Mouse (Mus musculus): Measurements from ENCODE around the gene Atp8b3.

Atp8b3 gene

DNA sequence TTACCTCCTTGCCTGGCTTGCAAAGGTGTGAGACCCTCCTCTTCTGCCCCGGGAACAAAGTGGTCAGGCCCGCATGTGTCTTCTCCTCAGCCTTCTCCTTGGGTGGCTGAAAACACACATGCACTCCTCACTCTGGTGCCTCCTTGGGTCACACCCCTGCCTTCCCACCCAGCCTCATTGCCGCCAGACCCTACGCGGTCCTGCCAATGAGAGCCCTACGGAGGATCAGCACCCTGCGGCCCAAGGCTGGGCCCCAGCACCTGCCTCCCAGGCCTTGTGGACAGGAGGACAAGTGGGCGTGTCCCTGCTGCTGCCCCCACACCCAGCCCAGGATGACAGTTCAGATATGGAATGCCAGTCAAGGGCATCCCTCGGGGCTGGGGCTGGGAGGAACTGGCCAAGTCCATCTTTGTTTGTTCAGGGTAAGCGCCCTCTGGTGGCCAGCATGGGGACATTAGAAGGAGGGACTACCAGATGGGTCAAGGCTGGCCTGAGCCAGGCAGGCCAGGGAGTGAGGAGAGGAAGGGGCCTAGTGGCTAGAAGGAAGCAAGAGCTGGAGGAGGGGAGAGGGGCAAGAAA is 9.6 kb upstream of the Atp8b3 start:
- TF ChIP-seq GATA4 (IDR thresholded peaks at IDR 0.05; ENCODE audit: insufficient replicate concordance, low read length), result no peak

GRCm38 (mm10) chr10:80547539-80547938 is 8.6 kb upstream of the Atp8b3 start:
- no peak for TF ChIP-seq GATA4 (IDR thresholded peaks at IDR 0.05; ENCODE audit: insufficient replicate concordance, low read length)

DNA sequence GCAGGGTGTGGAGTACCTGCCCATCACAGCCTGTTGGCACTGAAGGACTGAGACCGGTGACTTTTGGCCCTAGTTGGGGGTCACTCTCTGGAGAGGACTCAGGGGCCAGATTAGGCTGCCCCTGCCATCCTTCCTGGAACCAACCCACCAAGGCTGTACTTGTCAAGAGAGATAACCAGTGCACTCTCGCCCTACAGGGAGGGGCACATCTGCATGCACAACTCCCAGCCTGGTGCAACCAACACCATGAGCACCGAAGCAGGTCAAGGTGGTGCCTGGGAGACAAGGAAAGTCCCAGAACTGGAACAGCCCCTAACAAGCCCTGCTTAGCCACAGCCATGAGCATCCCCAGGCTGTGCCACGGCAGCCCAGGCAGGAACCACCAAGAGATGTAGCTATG is 8.0 kb upstream of the Atp8b3 start:
- no peak for TF ChIP-seq GATA4 (IDR thresholded peaks at IDR 0.05; ENCODE audit: insufficient replicate concordance, low read length)

GRCm38 (mm10) chr10:80545590-80545989 is 6.7 kb upstream of the Atp8b3 start:
- no peak for TF ChIP-seq GATA4 (IDR thresholded peaks at IDR 0.05; ENCODE audit: insufficient replicate concordance, low read length)

- TF ChIP-seq GATA4 (IDR thresholded peaks at IDR 0.05; ENCODE audit: insufficient replicate concordance, low read length), result no peak
These were observed 4.9 kb upstream of the Atp8b3 start for GRCm38 (mm10) chr10:80543873-80544272.

- TF ChIP-seq GATA4 (IDR thresholded peaks at IDR 0.05; ENCODE audit: insufficient replicate concordance, low read length), result peak; percentile 85; the same call in 1 of the 2 replicates
These were observed 569 bp upstream of the Atp8b3 start for GRCm38 (mm10) chr10:80539493-80539892.

- no peak for TF ChIP-seq GATA4 (IDR thresholded peaks at IDR 0.05; ENCODE audit: insufficient replicate concordance, low read length)
These were observed 744 bp downstream of the Atp8b3 start for GRCm38 (mm10) chr10:80538180-80538579.

DNA sequence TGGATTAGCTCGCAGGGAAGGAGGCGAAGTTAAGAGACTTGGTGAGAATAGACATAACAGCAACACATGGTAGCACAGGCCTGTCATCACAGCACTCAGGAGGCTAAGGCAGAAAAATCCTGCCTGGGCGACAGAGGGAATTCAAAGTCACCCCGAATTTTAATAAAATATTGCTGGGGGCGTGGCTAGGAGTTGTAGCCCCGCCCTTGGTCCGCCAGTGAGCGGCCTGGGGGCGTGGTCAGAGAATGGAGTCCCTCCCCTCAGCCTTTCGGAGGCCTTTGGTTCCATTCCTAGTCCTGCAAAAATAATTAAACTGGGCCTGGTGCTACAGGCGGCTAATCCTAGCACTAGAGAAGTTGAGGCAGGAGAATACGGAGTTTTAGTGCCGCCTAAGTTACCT is 3.2 kb downstream of the Atp8b3 start:
- no peak for TF ChIP-seq GATA4 (IDR thresholded peaks at IDR 0.05; ENCODE audit: insufficient replicate concordance, low read length)

GRCm38 (mm10) chr10:80535071-80535470 is 3.9 kb downstream of the Atp8b3 start:
- TF ChIP-seq GATA4 (IDR thresholded peaks at IDR 0.05; ENCODE audit: insufficient replicate concordance, low read length), result no peak

GRCm38 (mm10) chr10:80533704-80534103 is 5.2 kb downstream of the Atp8b3 start:
- no peak for TF ChIP-seq GATA4 (IDR thresholded peaks at IDR 0.05; ENCODE audit: insufficient replicate concordance, low read length)

DNA sequence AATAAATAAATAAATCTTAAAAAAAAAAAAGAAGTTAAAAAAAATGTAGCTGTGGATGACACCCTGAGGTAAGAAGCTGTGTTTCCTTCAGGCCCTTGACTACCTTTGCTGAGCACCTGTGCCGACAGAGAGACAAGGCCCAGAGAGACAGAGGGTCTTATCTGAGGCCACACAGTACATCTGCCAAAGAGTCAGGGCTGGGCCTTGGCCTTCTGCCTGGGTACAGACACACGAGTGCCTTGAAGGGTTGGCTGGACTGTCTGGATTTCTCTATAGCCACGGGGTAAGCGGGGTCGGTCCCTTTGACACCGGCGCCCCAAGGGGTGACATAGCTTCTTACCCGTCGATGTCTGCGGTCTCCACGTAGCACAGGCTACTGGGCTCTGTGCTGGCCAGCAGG is 6.1 kb downstream of the Atp8b3 start:
- TF ChIP-seq GATA4 (IDR thresholded peaks at IDR 0.05; ENCODE audit: insufficient replicate concordance, low read length), result no peak

DNA sequence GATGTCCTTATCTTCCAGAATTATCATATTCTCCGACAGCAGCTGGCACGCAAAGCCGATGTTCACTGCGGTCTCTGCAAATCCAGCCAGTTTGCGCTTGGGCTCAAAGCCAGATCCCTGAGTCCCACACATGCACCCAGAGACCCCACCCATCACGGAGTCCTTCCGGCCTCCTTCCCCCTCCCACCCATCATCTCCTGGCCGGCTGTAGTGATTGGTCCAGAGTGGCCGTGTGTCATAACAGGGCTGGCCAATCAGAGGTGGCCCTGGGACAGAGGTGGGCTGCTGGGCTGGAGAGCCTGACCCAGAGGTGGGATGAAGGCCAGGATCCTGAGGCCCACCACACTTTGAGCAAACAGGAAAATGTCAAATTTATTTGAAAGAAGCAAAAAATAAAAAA is 12.8 kb downstream of the Atp8b3 start:
- TF ChIP-seq GATA4 (IDR thresholded peaks at IDR 0.05; ENCODE audit: insufficient replicate concordance, low read length), result no peak

DNA sequence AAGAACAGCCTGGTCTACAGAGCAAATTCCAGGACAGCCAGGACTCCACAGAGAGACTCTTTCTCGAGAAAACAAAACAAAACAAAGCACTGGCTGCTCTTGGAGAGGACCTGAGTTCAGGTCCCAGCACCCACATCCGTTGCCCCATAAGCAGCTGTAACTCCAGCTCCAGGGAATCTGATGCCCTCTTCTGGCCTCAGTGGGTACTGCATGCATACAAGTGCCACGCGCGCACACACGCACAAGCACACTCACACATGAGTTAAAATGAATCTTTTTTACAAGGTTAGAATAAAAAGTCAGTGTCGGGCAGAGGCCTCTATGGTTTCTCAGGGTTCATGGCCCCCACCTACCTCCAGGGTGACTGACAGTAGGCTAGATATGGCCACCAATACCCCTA is 15.6 kb downstream of the Atp8b3 start:
- TF ChIP-seq GATA4 (IDR thresholded peaks at IDR 0.05; ENCODE audit: insufficient replicate concordance, low read length), result no peak

GRCm38 (mm10) chr10:80519287-80519686 is 19.6 kb downstream of the Atp8b3 start:
- TF ChIP-seq GATA4 (IDR thresholded peaks at IDR 0.05; ENCODE audit: insufficient replicate concordance, low read length), result no peak

- TF ChIP-seq GATA4 (IDR thresholded peaks at IDR 0.05; ENCODE audit: insufficient replicate concordance, low read length), result no peak
These were observed 25.2 kb downstream of the Atp8b3 start for GRCm38 (mm10) chr10:80513739-80514138.

DNA sequence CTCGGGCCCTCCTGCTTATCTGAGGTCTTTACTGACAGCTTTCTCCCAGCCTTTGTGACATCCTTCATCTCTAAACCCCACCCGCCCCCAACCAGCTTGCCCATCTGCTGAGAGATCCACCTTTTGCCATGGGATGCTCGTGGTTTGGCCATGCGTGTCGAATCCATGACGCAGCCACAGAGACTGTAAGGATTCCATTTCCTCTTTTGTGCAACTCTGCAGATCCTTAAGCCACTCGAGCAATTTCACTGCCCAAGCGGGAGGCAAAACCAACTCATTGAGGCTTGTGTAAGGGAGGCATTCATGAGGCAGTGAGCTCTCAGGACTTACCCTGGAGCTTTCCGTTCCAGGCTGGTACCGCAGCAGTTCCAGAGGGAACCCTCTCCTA is 28.7 kb downstream of the Atp8b3 start:
- TF ChIP-seq GATA4 (IDR thresholded peaks at IDR 0.05; ENCODE audit: insufficient replicate concordance, low read length), result no peak
